Mouse (Mus musculus) midbrain, postnatal 0 days (tissue): ENCODE results near the gene Slc25a45. TPM values are rescaled to one million over a fixed set of nuclear protein-coding genes. Genes with fewer than 3 reads are reported as not detected.

ENCODE experiments used
- ATAC-seq: fragments of 200-750 bp; cut with Nextera tagmentation; 2 replicates; pipeline ENCODE4 v1.8.0; 2017; ENCODE audit warnings: moderate number of reproducible peaks, mild to moderate bottlenecking, moderate TSS enrichment, moderate library complexity; ENCODE audit not compliant: low FRiP score
- DNase-seq: peaks from one replicate; pipeline ENCODE4 v3.0.0-alpha.2; 2015; ENCODE audit warnings: low spot score
- H3K27ac ChIP-seq: fragments of 300-500 bp; sonication (generic); 2 replicates; pipeline ENCODE4 v1.5.1; 2014; ENCODE audit warnings: low read depth, mild to moderate bottlenecking, low read length, mixed read lengths
- H3K27me3 ChIP-seq: fragments of 300-500 bp; sonication (generic); 2 replicates; pipeline ENCODE4 v1.6.1; 2014; ENCODE audit warnings: low read length, control low read depth, mixed read lengths; ENCODE audit not compliant: insufficient read depth
- H3K36me3 ChIP-seq: fragments of 300-500 bp; sonication (generic); 2 replicates; pipeline ENCODE4 v1.6.1; 2014; ENCODE audit warnings: low read length, control low read depth, mixed read lengths; ENCODE audit not compliant: insufficient read depth
- H3K4me1 ChIP-seq: fragments of 300-500 bp; sonication (generic); 2 replicates; pipeline ENCODE4 v1.6.1; 2014; ENCODE audit warnings: mild to moderate bottlenecking, control low read depth, antibody characterized with exemption, low read length, mixed read lengths; ENCODE audit not compliant: insufficient read depth
- H3K4me2 ChIP-seq: fragments of 300-500 bp; sonication (generic); 2 replicates; pipeline ENCODE4 v1.6.1; 2014; ENCODE audit warnings: low read depth, mild to moderate bottlenecking, low read length, mixed read lengths; ENCODE audit not compliant: poor library complexity, severe bottlenecking
- H3K4me3 ChIP-seq: fragments of 300-500 bp; sonication (generic); 2 replicates; pipeline ENCODE4 v1.5.1; 2014; ENCODE audit warnings: low read depth, mild to moderate bottlenecking, low read length, moderate library complexity
- H3K9ac ChIP-seq: fragments of 300-500 bp; sonication (generic); replicated peaks from 2 replicates; pipeline ENCODE4 v1.6.1; 2014; ENCODE audit warnings: mild to moderate bottlenecking, low read length, moderate library complexity, mixed read lengths; ENCODE audit not compliant: poor library complexity, severe bottlenecking
- H3K9me3 ChIP-seq: fragments of 300-500 bp; sonication (generic); 2 replicates; pipeline ENCODE4 v1.6.1; 2016; ENCODE audit warnings: low read length, control low read depth
- CTCF ChIP-seq: IDR thresholded peaks from 2 replicates; pipeline ENCODE4 v1.5.1; 2016; ENCODE audit warnings: antibody characterized with exemption, mild to moderate bottlenecking
- WGBS: fragments of 180-500 bp; shearing (Covaris S2); extraction: QIAGEN DNeasy Blood & Tissue Kit; methylation state at CpG from one replicate; pipeline ENCODE4 v1.1.7; 2014; 5-methylcytosine and 5-hydroxymethylcytosine counted together
- polyA plus RNA-seq: library from polyadenylated mRNA; unstranded; fragments of >200 nt; fragmentation: Nextera tagmentation; extraction: Ambion mirVana; gene quantifications from 2 replicates; pipeline ENCODE4 v1.2.1, GENCODE M21; 2015
- total RNA-seq: library from RNA; depleted of rRNA; stranded (reverse); fragments of >200 nt; gene quantifications from 2 replicates; pipeline ENCODE4 v1.2.3, GENCODE M21; 2014

The Slc25a45 gene
- total and polyA plus RNA-seq, 2 experiments from 2014 or later = 2.1 to 3.7 TPM

- H3K27ac ChIP-seq = peak overlapping the region; percentile 76
- ATAC-seq (peak; percentile 80), DNase-seq (peak; percentile 95)
- H3K4me3 ChIP-seq = peak overlapping the region; percentile 69
- no peaks in the 10 kb centered on the region for H3K36me3 ChIP-seq
- no peaks in the 10 kb centered on the region; the same call in 1 of the 2 replicates for H3K4me1 ChIP-seq
- peak; percentile 86 for TF ChIP-seq CTCF
- under 1% methylated on average over 38 of the region's 38 CpGs for WGBS
- H3K4me2 ChIP-seq = peak overlapping the region; percentile 71
- no peaks in the 10 kb centered on the region for H3K9me3 ChIP-seq
- H3K9ac ChIP-seq = peak overlapping the region; percentile 73
- no peaks in the 10 kb centered on the region for H3K27me3 ChIP-seq
These were observed 46.5 kb downstream of the Slc25a45 start for GRCm38 (mm10) chr19:5923990-5924712.

- peak within 1 kb of the TSS; percentile 73 for H3K9ac ChIP-seq
- no peaks in the 10 kb centered on the region for H3K27me3 ChIP-seq
- no peaks in the 10 kb centered on the region; the same call in 1 of the 2 replicates for H3K4me1 ChIP-seq
- no peaks in the 10 kb centered on the region for H3K9me3 ChIP-seq
- H3K36me3 ChIP-seq = no peaks in the 10 kb centered on the region
- DNase-seq = peak; percentile 96
- WGBS = under 1% methylated on average over 18 of the region's 18 CpGs
- H3K4me3 ChIP-seq = peak within 1 kb of the TSS; percentile 69
- no peak for TF ChIP-seq CTCF
- peak within 1 kb of the TSS; percentile 76 for H3K27ac ChIP-seq
- peak; percentile 90 for ATAC-seq
- peak within 1 kb of the TSS; percentile 71 for H3K4me2 ChIP-seq
These were observed 47.1 kb downstream of the Slc25a45 start, which contains the start of gene Cdc42ep2 for GRCm38 (mm10) chr19:5924713-5925093. Gene Cdc42ep2, minus strand, starts transcription at chr19:5924816.

- Histone ChIP-seq H3K27ac (peak overlapping the region; percentile 26; the same call in 1 of the 2 replicates), H3K36me3 (no peaks in the 10 kb centered on the region), H3K27me3 (no peaks in the 10 kb centered on the region), H3K4me2 (peak overlapping the region; percentile 71), H3K9me3 (no peaks in the 10 kb centered on the region), H3K4me3 (peak overlapping the region; percentile 69), H3K4me1 (no peaks in the 10 kb centered on the region; the same call in 1 of the 2 replicates), H3K9ac (peak overlapping the region; percentile 73)
- ATAC-seq (no peak), DNase-seq (no peak)
- WGBS = 26% methylated on average over 11 of the region's 11 CpGs
- TF ChIP-seq CTCF = no peak
These were observed 47.8 kb downstream of the Slc25a45 start for GRCm38 (mm10) chr19:5925311-5925855.

- no peak for TF ChIP-seq CTCF
- H3K4me3 ChIP-seq = no peak overlapping the region
- 76% methylated on average over 11 of the region's 11 CpGs for WGBS
- H3K9me3 ChIP-seq = no peaks in the 10 kb centered on the region
- no peak overlapping the region for H3K9ac ChIP-seq
- H3K36me3 ChIP-seq = no peaks in the 10 kb centered on the region
- no peak overlapping the region for H3K27ac ChIP-seq
- ATAC-seq (no peak), DNase-seq (no peak)
- H3K4me1 ChIP-seq = no peaks in the 10 kb centered on the region
- no peaks in the 10 kb centered on the region for H3K27me3 ChIP-seq
- no peak overlapping the region for H3K4me2 ChIP-seq
These were observed 49.4 kb downstream of the Slc25a45 start for GRCm38 (mm10) chr19:5927026-5927425.

GRCm38 (mm10) chr19:5927532-5927931 is 49.9 kb downstream of the Slc25a45 start:
- Histone ChIP-seq H3K4me3 (no peak overlapping the region), H3K4me2 (no peak overlapping the region), H3K36me3 (no peaks in the 10 kb centered on the region), H3K27me3 (no peaks in the 10 kb centered on the region), H3K27ac (no peak overlapping the region), H3K9me3 (no peaks in the 10 kb centered on the region), H3K9ac (no peak overlapping the region), H3K4me1 (no peaks in the 10 kb centered on the region)
- 76% methylated on average over 8 of the region's 8 CpGs for WGBS
- DNase-seq = no peak
- ATAC-seq = no peak
- TF ChIP-seq CTCF = no peak

GRCm38 (mm10) chr19:5928104-5928503 is 50.5 kb downstream of the Slc25a45 start:
- no peaks in the 10 kb centered on the region for H3K9me3 ChIP-seq
- no peak overlapping the region for H3K9ac ChIP-seq
- H3K27ac ChIP-seq = no peak overlapping the region
- no peak overlapping the region for H3K4me3 ChIP-seq
- no peak overlapping the region for H3K4me2 ChIP-seq
- ATAC-seq = no peak
- 78% methylated on average over 6 of the region's 6 CpGs for WGBS
- DNase-seq = no peak
- no peaks in the 10 kb centered on the region for H3K27me3 ChIP-seq
- H3K36me3 ChIP-seq = no peaks in the 10 kb centered on the region
- TF ChIP-seq CTCF = no peak
- H3K4me1 ChIP-seq = no peaks in the 10 kb centered on the region
